Mouse (Mus musculus) cerebellum, adult 18-20 months (tissue): ENCODE measurements at regions not wholly inside any gene's neighbourhood (a gene's known extent, or its start where the extent isn't known, plus 50 kb on each side); places are given as distances from the start of the nearest gene placed in this dataset.

Source experiments
- DNase-seq, 2 experiments: peaks; one replicate each; pipeline ENCODE4 v3.0.0; 2021

DNA sequence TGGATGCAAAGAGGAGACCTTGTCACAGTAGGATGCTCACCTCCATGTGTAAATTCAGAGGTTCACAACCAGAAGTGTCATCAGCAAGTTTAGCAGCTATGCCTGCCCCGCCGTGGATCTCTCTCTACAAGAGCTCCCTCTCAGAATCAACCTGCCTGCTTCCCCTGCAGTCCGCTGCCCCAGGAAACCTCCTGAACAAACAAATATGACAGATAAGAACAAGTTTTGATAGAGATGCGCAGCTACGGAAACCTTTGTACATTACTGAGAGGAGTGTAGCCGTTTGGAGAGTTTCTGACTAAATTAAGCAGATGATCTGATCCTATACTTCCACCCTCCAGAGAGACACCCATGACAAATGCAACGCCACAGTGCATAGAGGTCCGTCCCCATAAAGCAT is 88.8 kb upstream of the Cadm1 start:
- no peak for DNase-seq

DNA sequence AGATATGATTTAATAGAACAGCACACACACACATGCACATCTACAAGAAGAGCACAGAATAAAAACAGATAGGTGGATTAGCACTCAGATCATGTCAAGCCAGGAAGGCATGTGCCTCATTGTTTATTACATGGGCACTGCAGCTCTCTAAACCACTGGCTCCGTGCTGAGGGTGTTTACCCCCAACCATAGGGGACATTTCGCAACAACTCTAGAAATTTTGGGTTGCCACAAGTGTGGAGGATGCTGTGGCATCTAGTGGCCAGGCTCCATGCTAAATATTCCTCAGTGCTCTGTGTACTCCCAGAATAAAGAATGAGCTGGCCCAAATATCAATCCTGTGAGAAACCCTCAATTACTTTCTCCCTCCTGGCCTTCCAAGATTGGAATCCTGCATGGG is 85.8 kb upstream of the Cadm1 start:
- no peak for DNase-seq

DNA sequence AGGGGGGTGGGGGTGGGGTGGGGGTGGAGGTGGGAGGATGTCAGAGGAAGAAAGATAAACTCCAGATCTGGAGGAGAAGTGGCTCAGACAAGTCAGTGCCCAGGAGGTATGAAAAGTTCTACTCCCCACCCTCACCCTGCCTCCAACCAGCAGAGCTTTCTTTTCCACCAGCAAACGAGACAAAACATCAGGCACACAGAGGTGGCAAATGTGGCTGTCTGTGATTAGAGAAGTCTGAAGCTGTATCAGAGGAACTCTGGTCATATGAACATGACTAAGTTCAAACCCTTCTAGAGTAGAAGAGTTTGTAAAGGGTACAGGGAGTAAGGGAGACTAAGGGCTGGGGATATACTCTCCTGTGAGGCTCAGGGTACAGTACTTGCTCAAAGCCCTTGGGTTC is 85.2 kb upstream of the Cadm1 start:
- DNase-seq, result no peak

DNA sequence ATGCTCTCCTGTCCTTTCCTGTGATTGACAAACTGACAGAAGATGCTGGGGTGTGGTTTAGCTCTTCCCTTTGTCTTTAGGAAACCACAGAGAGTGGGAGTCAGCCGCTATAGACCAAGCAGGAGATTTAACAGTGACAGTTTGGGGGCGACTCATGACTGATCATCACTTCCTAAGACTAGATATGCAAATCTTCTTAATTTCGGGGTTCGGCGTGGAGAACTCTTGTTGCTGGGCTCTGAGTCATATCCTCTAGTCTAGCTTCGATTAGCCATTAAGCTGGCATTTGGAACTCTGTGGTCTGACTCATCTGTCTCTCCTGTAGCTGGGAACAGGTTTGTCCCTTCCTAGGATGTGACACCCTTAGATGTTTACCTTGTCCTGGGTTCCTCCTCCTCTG is 84.6 kb upstream of the Cadm1 start:
- DNase-seq, result no peak

DNA sequence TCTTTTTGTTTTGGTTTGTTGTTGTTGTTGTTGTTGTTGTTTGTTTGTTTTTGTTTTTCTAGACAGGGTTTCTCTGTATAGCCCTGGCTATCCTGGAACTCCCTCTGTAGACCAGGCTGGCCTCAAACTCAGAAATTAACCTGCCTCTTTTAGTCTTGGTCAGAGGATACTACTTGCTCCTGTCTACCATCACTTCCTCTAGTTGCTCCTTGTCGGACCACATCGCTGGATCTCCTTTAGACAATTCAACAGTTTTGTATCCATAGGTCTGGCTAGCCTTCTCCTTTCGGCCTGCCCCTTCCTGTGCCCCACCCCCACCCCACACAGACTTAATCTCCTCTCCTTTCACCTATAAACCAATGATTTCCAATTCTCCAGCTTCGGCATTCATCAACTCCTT is 77.2 kb upstream of the Cadm1 start:
- DNase-seq, result no peak

DNA sequence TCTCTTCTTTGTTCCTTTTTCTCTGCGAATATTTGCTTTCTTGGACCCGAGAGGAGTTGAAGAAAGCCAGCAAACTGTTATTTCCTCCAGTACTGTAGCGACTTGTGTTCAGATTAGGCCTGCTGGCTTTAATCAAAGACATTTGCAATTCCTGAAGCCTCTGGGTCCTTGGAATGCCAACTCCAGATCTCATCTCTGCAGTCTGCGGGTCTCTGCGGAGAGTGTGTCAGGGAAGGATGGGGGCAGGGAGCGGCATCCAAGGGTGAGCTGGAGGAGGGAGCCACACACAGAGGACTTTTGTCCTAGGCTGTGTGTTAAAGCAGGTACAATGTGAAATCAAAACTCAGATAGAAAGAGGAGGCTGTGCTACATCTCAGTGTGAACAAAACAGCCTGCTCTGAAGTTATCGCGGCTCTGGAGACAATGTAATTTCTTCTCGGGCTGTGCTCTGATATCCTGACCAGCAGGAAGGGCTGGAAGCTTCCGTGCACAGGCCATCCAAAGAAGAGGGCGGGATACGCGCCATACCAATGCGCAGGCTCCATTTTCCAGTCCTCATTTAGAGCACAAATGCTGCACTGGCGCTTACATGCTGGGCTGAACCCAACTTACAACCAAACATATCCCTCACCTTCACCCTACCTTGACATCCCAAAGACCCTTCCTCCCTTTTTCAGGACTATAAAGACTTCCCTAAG is 71.1 kb upstream of the Cadm1 start:
- no peak for DNase-seq

DNA sequence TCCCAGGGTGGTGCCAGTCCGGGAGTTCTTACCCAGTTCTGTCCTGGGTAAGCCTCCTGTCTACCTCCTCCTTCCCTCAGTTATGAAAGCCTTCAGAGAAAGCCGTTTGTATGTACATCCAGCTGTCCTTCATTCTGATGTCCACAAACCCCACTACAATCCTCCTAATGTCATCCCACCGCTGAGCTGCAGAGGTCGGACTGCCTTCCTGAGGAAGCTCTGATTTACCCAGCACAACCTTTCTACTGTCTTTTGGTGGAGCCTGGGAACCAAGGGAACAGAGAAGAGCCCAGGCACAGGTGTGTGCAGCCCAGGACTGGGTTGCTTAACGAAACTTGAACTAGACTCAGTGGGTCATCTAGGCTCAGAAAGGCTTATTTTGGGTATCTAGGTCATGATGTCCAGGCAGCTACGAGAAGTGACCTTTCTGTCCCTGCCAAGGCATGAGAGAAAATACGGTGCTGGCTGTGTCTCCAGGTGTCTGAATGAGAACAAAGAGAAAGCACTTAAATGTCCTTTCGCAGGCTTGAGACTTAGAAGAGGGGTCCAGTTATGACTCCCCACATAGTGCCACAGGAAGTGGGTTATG is 70.4 kb upstream of the Cadm1 start:
- DNase-seq, result peak; percentile 64 to 72

DNA sequence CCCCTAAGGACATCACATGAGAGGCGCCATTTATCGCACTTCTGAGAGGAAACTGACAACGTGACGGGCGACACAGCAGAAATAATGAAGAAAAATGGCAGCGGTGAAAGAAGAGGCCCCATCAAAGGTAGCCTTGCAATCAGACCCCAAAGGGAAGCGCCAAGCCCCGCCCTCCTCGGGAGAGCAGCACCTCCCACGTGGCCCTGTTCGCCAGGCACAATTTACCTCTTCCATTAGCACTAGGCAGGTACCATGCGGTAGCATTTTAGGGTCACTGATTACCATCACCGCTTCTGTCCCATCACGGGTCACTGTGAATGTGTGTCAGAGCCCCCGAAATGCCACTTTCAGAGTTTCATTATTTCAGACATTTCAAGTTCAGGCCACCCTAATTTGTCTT is 69.7 kb upstream of the Cadm1 start:
- DNase-seq, result peak in 1 of 2 experiments; percentile 19

DNA sequence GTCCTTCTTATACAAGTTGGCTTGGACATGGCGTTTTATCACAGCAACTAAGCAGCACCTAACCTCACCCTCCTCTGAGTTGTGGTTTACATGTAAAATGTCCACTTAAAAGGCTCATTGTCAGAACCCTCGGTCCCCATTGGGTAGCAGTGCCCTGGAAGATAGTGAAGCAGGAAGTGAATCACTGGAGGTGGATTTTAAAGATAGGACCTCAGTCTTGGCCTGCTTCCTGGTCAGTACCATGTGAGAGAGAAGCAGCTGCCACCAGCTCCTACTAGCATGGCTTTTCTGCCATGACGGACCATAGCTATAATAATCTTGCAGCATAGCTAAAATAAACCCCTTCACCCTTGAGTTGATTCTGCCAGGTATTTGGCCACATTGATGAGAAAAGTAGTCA is 68.1 kb upstream of the Cadm1 start:
- no peak for DNase-seq

DNA sequence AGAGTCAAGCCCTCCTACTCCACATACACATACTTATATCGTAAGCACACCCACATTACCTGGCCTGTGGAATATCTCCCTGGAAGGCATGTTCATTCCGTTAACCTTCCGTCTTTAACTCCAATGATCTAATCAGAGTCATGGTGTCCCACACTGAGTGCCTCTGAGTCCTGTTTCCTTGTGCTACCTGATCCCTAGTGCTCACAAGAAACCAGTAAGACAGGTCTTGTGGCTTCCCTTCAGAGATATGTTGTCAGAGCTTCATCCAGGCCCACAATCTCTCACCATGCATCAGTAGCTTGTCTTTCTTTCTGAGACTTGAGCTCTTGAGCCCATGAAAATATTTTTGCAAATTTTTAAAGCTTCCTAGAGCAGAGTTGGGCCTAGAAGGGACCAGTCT is 63.2 kb upstream of the Cadm1 start:
- DNase-seq, result no peak

DNA sequence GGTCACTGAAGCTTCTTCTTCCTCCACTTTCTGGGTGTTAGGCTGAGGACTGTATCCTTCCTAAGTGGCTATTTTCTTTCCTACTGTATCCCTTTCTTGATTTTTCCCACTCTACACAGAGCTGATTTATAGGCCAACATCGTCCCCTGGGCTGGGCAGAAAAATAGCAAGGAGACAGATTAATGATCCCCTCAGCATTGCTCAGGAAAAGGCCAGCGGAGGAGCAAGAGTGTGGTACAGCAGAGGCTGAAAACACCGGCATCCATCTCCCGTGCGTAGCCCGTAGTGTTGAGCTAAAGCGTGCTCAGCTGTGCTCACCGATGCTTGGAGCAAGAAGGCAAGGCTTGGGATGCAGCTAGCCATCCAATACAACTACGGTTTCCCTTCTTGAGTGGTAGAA is 62.2 kb upstream of the Cadm1 start:
- DNase-seq, result no peak

DNA sequence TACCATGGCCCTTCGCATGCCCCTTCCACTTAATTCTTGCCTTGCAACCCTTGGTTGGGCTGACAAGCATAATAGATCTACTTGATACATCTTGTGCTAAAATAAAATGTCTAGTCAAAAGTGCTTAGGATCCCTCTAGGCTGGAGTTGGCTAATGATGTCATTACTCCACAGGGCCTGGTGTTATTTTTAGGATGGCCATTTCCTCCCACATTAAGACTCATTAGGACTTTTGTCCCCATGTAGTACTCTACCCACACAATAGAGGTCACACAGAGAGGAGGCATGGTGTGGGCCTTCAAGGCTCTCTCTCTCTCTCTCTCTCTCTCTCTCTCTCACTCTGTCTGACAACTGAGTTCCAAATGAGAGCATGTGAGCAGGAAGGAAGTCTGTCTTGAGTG is 60.4 kb upstream of the Cadm1 start:
- no peak for DNase-seq

DNA sequence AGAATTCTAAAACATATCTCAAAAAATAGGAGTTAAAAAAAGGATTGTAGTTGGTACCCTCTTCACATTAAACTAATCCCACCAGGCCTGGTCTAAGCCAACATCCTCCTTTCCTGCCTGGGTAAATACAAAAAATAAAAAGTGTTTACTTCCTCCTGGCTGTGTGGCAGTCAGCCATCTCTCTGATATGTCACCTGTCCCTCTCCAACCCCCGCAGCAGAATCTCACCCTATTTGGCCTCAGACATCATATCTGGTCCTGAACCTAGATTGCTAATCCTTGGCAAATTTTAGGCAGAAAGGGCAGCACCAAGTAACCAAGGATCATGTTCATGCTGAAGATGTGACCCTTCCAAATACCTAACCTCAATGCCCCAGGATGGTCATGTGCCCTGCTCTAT is 59.2 kb upstream of the Cadm1 start:
- peak; percentile 49 to 55 for DNase-seq

DNA sequence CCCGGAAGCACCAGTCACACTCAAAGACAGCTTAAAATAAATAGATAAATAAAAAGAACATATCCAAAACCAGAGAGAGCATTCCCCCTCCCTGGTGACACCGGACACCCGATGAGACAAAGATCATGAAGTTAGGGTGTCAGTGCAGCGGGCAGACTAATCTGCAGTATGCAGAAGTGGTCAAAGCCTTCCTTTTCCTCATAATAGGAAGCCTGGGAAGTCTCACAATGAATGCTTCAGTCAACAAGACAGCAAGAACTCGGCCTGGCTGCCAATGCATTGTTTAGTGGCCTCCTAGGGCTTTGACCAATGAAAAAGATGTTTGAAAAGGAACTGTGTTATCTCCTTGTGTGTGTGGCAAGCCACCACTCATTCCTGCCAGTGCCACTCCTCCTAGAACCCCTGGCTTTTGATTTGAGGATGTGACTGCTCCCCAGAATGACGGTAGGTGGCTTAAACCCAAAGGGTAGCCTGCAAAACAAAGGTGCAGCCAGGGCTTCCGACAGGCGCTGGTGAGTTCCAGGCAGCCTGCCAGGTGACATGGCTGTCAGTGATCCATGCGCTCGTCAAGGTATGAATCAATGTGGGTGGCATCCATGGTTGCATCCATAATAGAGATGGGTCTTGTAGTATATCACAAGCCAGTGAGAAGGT is 58.1 kb upstream of the Cadm1 start:
- peak; percentile 64 to 75 for DNase-seq

DNA sequence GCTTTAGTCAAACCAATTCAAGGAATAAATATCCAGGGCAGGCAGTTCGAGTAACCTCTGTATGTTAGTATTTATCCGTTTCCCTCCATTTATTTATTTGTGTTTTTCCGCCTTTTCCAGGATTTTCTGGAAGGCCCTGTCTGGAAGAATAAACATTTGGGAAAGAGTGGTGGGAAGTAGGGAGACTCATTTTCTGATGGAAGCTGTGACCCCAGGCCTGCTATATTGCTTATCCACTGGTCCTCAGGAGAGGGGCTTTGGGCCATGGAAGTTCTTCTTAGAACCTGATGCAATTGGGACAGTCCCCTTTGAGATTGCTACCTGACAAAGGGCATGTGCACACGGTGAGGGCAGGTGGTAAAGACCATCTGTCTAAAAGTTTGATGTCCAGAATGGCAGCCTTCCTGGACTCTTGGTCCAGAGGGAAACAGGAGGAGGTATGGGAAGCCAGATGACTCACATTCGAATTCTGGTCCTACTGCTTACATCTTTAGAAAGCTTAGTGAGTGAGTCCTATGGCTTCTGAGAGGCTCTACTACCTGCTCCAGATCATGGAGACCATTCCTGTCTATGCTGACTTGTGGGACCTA is 56.1 kb upstream of the Cadm1 start:
- DNase-seq, result peak; percentile 44 to 57

DNA sequence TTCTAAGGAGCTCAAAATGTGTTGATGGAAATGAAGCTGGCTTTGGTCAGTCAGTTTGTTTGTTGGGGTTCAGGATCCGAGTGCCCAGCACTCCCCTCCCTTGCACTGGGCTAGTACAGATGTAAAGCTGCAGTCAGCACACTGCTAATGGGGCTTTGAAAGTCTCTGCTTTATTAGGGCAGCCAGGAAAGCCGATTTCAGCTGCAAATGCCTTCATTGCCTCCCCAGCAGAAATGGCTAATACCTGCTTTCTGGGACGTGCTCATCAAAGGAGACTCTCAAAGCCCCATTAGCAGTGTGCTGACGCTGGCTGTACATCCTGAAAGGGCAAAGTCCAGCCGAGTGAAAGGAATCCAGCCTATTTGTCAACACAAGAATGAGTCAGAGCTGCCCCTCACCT is 55.2 kb upstream of the Cadm1 start:
- DNase-seq, result no peak

DNA sequence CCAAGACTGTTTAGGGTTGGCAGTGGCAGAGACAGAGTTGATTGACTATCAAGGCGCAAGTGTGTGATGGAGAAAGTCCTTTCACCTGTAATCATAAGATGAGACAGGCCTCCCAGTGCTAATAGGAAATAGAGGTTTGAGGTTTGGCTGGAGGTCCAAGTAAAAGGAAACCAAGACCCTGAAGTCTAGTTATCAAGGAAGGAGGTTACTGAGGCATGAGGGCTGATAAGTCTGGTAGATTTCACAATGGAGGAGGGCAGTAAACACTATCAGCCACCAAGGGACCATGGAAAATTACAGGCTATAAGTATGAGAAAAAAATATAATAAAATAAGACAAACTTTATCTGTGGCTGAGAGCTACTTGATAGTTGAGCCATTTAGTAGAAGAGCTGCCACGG is 52.1 kb upstream of the Cadm1 start:
- DNase-seq, result no peak
